Mouse (Mus musculus) liver, embryonic 11.5 days (tissue): ENCODE data around the gene Sox5. TPM values are rescaled to one million over a fixed set of nuclear protein-coding genes. Genes with fewer than 3 reads are reported as not detected.
"Not testable (repeated sequence)": the region's sequence is repeated elsewhere in the genome, so short reads cannot be mapped to it uniquely, and the experiment has no call there.

ENCODE experiments used
- ATAC-seq: fragments of 200-750 bp; cut with Nextera tagmentation; replicated peaks from 2 replicates; pipeline ENCODE4 v1.8.0; 2017; ENCODE audit warnings: moderate number of reproducible peaks, mild to moderate bottlenecking, moderate TSS enrichment, moderate library complexity; ENCODE audit not compliant: low FRiP score
- DNase-seq: peaks from one replicate; pipeline ENCODE4 v3.0.0-alpha.2; 2017; ENCODE audit warnings: low spot score
- H3K27ac ChIP-seq: fragments of 300-500 bp; sonication (generic); 2 replicates; pipeline ENCODE4 v1.5.1; 2014; ENCODE audit warnings: mild to moderate bottlenecking, low read depth, low read length, control low read depth
- H3K27me3 ChIP-seq: fragments of 300-500 bp; sonication (generic); replicated peaks from 2 replicates; pipeline ENCODE4 v1.6.1; 2014; ENCODE audit warnings: low read length, mixed read lengths; ENCODE audit not compliant: control insufficient read depth, insufficient read depth
- H3K36me3 ChIP-seq: fragments of 300-500 bp; sonication (generic); 2 replicates; pipeline ENCODE4 v1.6.1; 2014; ENCODE audit warnings: mild to moderate bottlenecking, low read length, moderate library complexity, mixed read lengths; ENCODE audit not compliant: control insufficient read depth, insufficient read depth
- H3K4me1 ChIP-seq: fragments of 300-500 bp; sonication (generic); replicated peaks from 2 replicates; pipeline ENCODE4 v1.6.1; 2014; ENCODE audit warnings: low read length, mixed read lengths; ENCODE audit not compliant: control insufficient read depth, insufficient read depth
- H3K4me2 ChIP-seq: fragments of 300-500 bp; sonication (generic); 2 replicates; pipeline ENCODE4 v1.6.1; 2014; ENCODE audit warnings: mild to moderate bottlenecking, control low read depth, moderate library complexity
- H3K4me3 ChIP-seq: fragments of 300-500 bp; sonication (generic); 2 replicates; pipeline ENCODE4 v1.5.1; 2014; ENCODE audit warnings: low read depth, low read length, control low read depth
- H3K9ac ChIP-seq: fragments of 300-500 bp; sonication (generic); 2 replicates; pipeline ENCODE4 v1.6.1; 2014; ENCODE audit warnings: low read depth, low read length, control low read depth
- H3K9me3 ChIP-seq: fragments of 300-500 bp; sonication (generic); 2 replicates; pipeline ENCODE4 v1.6.1; 2016; ENCODE audit warnings: low read length, inconsistent platforms, mixed read lengths; ENCODE audit not compliant: control insufficient read depth
- WGBS: fragments of 180-500 bp; shearing (Covaris S2); extraction: QIAGEN DNeasy Blood & Tissue Kit; methylation state at CpG from one replicate; pipeline ENCODE4 v1.1.7; 2014; 5-methylcytosine and 5-hydroxymethylcytosine counted together
- polyA plus RNA-seq: library from polyadenylated mRNA; unstranded; fragments of >200 nt; fragmentation: Nextera tagmentation; extraction: Ambion mirVana; gene quantifications from 2 replicates; pipeline ENCODE4 v1.2.1, GENCODE M21; 2014

Gene Sox5
- polyA plus RNA-seq, 1 experiment from 2014 or later, result 10.6 TPM

DNA sequence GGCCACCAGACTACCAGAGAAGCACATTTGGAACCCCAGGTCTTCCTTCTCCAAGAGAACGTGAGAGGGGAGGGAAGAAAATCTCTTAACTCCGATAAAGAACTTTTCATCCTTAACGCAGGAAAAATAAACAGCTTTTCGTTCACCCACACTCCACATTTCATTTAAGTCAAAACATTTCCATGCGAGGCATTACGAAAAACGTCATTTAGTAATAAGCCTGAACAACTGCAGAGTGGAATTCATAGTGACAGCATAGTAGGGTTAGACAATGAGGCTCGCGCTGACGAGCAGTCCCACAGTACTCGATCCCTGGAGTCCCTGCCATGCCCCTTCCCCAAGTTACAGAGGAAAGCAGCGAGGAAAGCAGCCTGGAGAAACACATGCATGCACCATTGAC lies 578.8 kb downstream of the Sox5 start:
- no peak overlapping the region for H3K9ac ChIP-seq
- no peaks in the 10 kb centered on the region for H3K9me3 ChIP-seq
- ATAC-seq (no peak), DNase-seq (no peak)
- no peak overlapping the region for H3K27ac ChIP-seq
- no peak overlapping the region for H3K4me3 ChIP-seq
- 63% methylated on average over 12 of the region's 12 CpGs for WGBS
- no peak overlapping the region; the same call in 1 of the 2 replicates for H3K4me2 ChIP-seq
- H3K36me3 ChIP-seq, result no peaks in the 10 kb centered on the region
- H3K4me1 ChIP-seq, result no peaks in the 10 kb centered on the region
- no peaks in the 10 kb centered on the region for H3K27me3 ChIP-seq

DNA sequence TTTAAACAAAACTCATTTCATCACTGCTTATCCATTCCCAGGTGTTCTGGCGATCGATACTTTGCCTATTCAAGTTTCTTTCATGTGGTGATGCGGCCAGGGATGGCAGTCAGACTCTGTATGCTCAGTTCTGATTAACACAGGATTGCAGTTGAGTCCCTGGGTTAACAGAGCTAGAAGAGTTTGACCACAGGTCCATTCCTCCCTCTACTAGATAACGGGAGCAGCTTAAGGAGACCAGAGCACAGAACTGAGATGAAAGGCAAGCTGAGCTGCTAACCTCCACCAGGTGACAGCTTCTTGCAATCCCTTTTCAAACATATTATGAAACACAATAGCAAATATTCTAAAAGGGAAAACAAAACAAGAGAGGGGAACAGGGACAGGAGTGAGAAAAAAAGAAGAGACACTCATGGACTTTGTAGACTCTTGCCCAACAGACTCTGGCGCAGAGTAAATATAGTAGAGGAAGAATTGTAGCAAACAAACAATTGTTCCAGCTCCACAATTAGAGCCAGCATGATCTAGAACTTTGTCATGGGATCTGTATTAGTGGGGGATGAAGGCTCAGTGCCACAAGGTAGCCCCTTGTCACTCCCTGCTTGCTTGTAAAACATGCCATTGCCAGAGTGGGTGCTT lies 580.3 kb downstream of the Sox5 start:
- Histone ChIP-seq H3K4me1 (no peaks in the 10 kb centered on the region), H3K27me3 (no peaks in the 10 kb centered on the region), H3K9ac (no peak overlapping the region), H3K4me3 (no peak overlapping the region), H3K9me3 (no peaks in the 10 kb centered on the region), H3K27ac (no peak overlapping the region), H3K4me2 (no peak overlapping the region), H3K36me3 (no peaks in the 10 kb centered on the region)
- DNase-seq (no peak), ATAC-seq (no peak)
- 76% methylated on average over 5 of the region's 5 CpGs for WGBS

DNA sequence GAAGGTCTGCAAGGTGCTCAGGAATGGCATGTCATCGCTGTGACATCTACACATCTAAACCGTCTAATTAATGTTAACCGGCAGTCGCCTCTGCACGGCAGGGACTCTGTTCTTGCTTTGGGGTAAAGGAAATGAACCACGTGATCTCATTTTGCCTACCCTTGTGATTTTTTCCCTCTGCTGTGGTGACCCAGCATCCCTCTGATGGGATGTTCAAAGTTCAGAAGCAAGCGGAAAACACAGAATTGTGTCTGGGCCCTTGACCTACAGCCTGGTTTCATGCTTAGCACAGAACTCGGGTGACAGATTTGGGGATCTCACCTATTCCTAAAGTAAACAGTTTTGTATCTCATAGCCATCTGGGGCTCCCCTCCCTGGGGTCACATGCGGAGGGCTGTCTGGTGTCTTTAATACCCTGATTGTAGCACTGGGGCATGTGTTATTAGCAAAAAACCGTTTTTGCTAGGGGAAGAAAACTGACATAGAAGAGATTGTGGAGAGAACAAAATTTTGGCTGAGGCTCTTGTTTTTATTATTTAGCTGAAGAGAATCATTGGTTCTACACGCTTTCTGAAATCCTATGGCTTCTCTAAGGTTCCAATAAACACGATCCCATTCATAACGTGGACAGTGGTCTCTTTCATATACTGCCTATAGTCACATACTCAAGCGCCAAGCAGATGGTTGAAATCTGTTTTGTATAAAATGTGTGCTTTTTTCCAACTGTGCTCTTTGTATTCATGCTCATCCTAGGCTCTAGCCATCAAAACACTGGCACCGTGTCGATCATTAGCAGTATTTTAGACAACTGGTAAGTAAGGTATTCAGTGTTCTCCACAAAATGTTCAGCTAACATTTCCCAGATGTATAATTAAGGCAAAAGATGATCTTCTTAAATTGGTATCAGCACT lies 584.3 kb downstream of the Sox5 start:
- Histone ChIP-seq H3K27ac (no peak overlapping the region), H3K9me3 (no peaks in the 10 kb centered on the region), H3K4me3 (no peak overlapping the region), H3K4me2 (no peak overlapping the region), H3K27me3 (no peaks in the 10 kb centered on the region), H3K4me1 (no peaks in the 10 kb centered on the region), H3K9ac (no peak overlapping the region), H3K36me3 (no peaks in the 10 kb centered on the region)
- ATAC-seq (no peak), DNase-seq (no peak)
- WGBS, result 84% methylated on average over 16 of the region's 16 CpGs

DNA sequence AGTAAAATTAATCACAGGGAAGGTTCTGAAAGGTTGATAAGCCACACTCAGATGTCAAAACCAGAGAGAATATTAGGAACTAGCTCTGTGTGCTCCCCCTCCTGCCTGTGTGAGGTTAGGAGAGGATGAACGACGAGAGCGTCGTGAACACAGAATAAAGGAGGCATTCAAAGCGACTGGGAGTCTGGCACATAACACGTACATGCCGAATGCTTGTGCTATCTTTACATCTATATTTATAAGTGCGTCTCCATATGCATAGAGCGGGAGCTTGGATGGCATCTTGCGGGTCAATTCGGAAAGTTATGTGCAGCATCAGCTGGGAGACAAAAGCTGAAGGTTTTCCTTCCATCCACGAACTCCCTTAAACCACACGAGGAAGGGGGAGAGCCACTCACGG lies 585.8 kb downstream of the Sox5 start:
- no peaks in the 10 kb centered on the region for H3K9me3 ChIP-seq
- H3K4me1 ChIP-seq, result no peaks in the 10 kb centered on the region
- no peak overlapping the region for H3K9ac ChIP-seq
- no peaks in the 10 kb centered on the region for H3K27me3 ChIP-seq
- ATAC-seq (no peak), DNase-seq (no peak)
- H3K4me3 ChIP-seq, result no peak overlapping the region
- H3K4me2 ChIP-seq, result no peak overlapping the region
- no peak overlapping the region for H3K27ac ChIP-seq
- no peaks in the 10 kb centered on the region; the same call in 1 of the 2 replicates for H3K36me3 ChIP-seq
- 90% methylated on average over 14 of the region's 14 CpGs for WGBS

DNA sequence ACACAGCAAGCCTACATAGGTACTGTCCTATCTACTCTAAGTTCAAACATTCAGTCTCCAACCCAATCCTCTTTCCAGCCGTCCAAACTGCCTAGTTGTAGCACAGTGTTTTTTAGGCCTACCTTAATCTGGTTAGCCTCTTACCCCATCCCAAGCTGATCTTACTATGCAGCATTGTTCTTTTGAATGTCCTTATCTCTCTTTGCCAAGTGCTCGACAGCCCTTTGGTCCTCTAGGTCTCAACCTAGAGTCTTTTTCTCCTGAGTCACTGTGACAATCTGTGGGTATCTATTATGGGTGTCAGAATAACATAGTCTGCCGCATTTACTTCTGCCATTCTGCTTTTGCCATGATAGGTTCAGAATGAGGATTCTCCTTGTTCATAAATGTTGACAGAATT lies 598.7 kb downstream of the Sox5 start:
- Histone ChIP-seq H3K27me3 (no peaks in the 10 kb centered on the region), H3K4me2 (no peak overlapping the region), H3K9me3 (no peaks in the 10 kb centered on the region), H3K9ac (no peak overlapping the region), H3K4me3 (no peak overlapping the region), H3K4me1 (no peaks in the 10 kb centered on the region), H3K27ac (no peak overlapping the region), H3K36me3 (no peaks in the 10 kb centered on the region)
- DNase-seq (no peak), ATAC-seq (no peak)
- WGBS, result 69% methylated on average over 3 of the region's 3 CpGs

- ATAC-seq, H3K27ac ChIP-seq, H3K9me3 ChIP-seq, H3K27me3 ChIP-seq, H3K4me2 ChIP-seq, H3K9ac ChIP-seq, H3K4me3 ChIP-seq, H3K4me1 ChIP-seq, DNase-seq, H3K36me3 ChIP-seq: not testable (repeated sequence)
- WGBS, result 88% methylated on average over 13 of the region's 13 CpGs
These were observed 599.3 kb downstream of the Sox5 start for GRCm38 (mm10) chr6:144182429-144182828.

GRCm38 (mm10) chr6:144181083-144181866 lies 600.5 kb downstream of the Sox5 start:
- H3K4me3 ChIP-seq, result no peak overlapping the region
- 68% methylated on average over 12 of the region's 12 CpGs for WGBS
- DNase-seq, result no peak

DNA sequence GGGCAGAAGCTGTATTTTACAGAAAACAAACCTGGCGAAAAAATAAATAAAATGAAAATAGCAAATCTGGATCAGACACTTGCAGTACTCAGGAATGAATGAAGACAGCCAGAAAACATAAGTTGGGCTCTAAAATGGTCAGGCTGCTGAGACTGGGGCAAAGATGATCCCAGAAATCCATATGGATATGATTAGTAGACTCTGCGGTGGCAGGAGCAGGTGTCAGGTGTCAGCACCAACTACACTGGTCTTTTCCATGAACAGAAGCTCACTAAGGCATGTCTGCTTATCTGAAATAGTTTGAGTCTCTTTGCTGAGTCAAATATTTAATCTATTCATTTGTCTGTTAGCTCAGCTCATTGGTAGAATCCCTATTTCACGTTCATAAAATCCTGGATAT lies 602.7 kb downstream of the Sox5 start:
- ATAC-seq (no peak), DNase-seq (no peak)
- H3K9ac ChIP-seq, result no peak overlapping the region
- no peak overlapping the region for H3K27ac ChIP-seq
- no peaks in the 10 kb centered on the region for H3K9me3 ChIP-seq
- 57% methylated on average over 3 of the region's 3 CpGs for WGBS
- no peaks in the 10 kb centered on the region for H3K4me1 ChIP-seq
- no peaks in the 10 kb centered on the region for H3K36me3 ChIP-seq
- no peak overlapping the region for H3K4me3 ChIP-seq
- H3K27me3 ChIP-seq, result no peaks in the 10 kb centered on the region
- H3K4me2 ChIP-seq, result no peak overlapping the region

More at GRCm38 (mm10) chr6:144181083-144181866, 600.5 kb downstream of the Sox5 start:
- H3K9ac ChIP-seq, result no peak overlapping the region
- H3K4me2 ChIP-seq, result no peak overlapping the region
- H3K9me3 ChIP-seq, result no peaks in the 10 kb centered on the region
- no peaks in the 10 kb centered on the region for H3K36me3 ChIP-seq
- H3K27ac ChIP-seq, result no peak overlapping the region
- no peaks in the 10 kb centered on the region for H3K27me3 ChIP-seq
- no peak for ATAC-seq
- no peaks in the 10 kb centered on the region for H3K4me1 ChIP-seq
